Mouse (Mus musculus) lung, adult 2 months (tissue): ENCODE results near the gene Tsfm. TPM values are rescaled to one million over a fixed set of nuclear protein-coding genes. Genes with fewer than 3 reads are reported as not detected.

Source experiments
- DNase-seq: peaks from one replicate; pipeline ENCODE4 v3.0.0; 2022
- H3K4me1 ChIP-seq: fragments of 200-500 bp; 2 replicates; pipeline ENCODE4 v1.6.1; 2011; ENCODE audit warnings: low read length; ENCODE audit not compliant: control insufficient read depth, insufficient read depth
- H3K4me3 ChIP-seq: fragments of 200-500 bp; replicated peaks from 2 replicates; pipeline ENCODE3; 2011; ENCODE audit warnings: low read depth, mild to moderate bottlenecking, control low read depth, low read length; ENCODE audit errors: extremely low read depth
- CTCF ChIP-seq: fragments of 200-500 bp; IDR thresholded peaks from 2 replicates; pipeline ENCODE4 v1.5.1; 2011; ENCODE audit warnings: mild to moderate bottlenecking, low read length, control low read depth; ENCODE audit not compliant: insufficient read depth
- POLR2A ChIP-seq: fragments of 200-500 bp; IDR thresholded peaks from 2 replicates; pipeline ENCODE4 v1.6.1; 2011; ENCODE audit warnings: low read depth, mild to moderate bottlenecking, control low read depth, low read length, borderline replicate concordance; ENCODE audit errors: extremely low read depth
- WGBS: fragments of 180-500 bp; shearing (Covaris S2); methylation state at CpG from one replicate; pipeline ENCODE4 v1.1.7; 2018; 5-methylcytosine and 5-hydroxymethylcytosine counted together
- polyA plus RNA-seq: library from polyadenylated mRNA; depleted of rRNA; stranded (reverse); fragments of >200 nt; gene quantifications from 2 replicates; pipeline ENCODE4 v1.2.3, GENCODE M21; 2012

Tsfm gene
- polyA plus RNA-seq, 1 experiment, result 22.4 TPM

DNA sequence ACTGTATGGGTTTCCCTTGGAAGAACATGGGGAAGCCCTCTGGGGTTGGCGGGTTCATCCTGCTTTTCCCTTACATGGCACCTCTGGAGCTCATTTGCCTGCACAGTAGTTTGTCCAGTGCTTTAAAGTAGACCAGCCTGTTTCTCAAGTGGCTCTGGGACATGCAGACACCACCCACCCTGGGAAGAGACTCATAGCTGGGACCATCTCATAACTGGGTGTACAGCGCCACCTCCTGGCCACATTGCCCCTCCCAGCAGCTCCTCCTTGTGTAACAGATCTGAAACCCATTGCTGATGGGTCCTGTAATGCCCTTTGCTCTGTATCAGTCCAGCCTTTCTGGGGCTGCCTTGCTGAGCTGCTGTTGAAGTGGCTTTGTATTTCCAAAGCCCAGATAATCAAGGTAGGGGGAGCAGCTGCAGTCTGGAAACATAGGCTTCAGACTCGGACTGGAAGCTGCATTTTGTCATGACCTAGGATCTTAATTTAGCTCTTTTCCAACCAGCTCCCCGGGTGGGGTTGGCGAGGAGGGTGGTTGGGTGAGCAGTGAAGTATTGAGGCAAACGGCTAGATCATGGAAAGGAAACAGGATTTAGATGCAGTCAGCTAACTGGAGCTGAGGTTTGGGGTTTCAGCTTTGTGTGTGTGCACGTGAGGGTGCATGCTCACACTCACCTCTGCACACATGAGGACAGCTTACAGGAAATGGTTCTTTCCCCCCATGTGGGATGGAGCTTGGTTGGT is 40.2 kb downstream of the Tsfm start:
- TF ChIP-seq POLR2A (no peak), CTCF (peak; percentile 96)
- 20% methylated on average over 7 of the region's 7 CpGs for WGBS
- Histone ChIP-seq H3K4me1 (peaks cover 43% of the 10 kb centered on the region), H3K4me3 (no peak overlapping the region)
- DNase-seq, result peak; percentile 88

- H3K4me1 ChIP-seq, result peaks cover 58% of the 10 kb centered on the region
- no peak for TF ChIP-seq CTCF
- no peak for TF ChIP-seq POLR2A
- 33% methylated on average over 5 of the region's 5 CpGs for WGBS
- no peak for DNase-seq
- H3K4me3 ChIP-seq, result no peak overlapping the region
These were observed 42.0 kb downstream of the Tsfm start for GRCm38 (mm10) chr10:126988513-126989165.

GRCm38 (mm10) chr10:126987183-126988118 is 43.2 kb downstream of the Tsfm start:
- Histone ChIP-seq H3K4me3 (peak overlapping the region; percentile 7), H3K4me1 (peaks cover 70% of the 10 kb centered on the region)
- no peak for DNase-seq
- WGBS, result 22% methylated on average over 8 of the region's 8 CpGs
- TF ChIP-seq CTCF, result no peak
- 0 out of 2 replicates have a peak, but pooled peaks have one; percentile 19 for TF ChIP-seq POLR2A

DNA sequence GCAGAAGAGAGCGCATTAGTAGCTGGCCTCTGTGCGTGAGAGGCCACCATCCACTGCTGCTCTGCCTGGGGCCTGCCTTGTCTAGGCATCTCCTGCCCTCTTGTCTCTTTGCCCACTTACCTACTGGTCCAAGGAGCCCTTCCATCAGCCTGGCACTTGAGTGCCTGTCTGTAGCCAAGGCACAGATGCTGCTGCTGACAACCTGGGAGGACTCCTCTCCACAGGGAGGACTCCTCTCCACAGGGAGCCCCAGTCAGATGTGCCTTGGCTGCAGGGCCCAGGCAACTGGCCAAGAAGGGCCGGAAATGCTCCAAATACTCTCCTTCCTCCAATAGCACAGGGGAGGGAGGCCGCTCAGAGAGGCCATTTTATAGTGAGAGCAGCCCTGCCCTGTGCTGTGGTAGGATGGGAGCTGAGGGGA is 44.1 kb downstream of the Tsfm start:
- TF ChIP-seq POLR2A (no peak), CTCF (no peak)
- peak; percentile 84 for DNase-seq
- peaks cover 77% of the 10 kb centered on the region for H3K4me1 ChIP-seq
- H3K4me3 ChIP-seq, result no peak overlapping the region
- WGBS, result 18% methylated on average over 4 of the region's 4 CpGs

DNA sequence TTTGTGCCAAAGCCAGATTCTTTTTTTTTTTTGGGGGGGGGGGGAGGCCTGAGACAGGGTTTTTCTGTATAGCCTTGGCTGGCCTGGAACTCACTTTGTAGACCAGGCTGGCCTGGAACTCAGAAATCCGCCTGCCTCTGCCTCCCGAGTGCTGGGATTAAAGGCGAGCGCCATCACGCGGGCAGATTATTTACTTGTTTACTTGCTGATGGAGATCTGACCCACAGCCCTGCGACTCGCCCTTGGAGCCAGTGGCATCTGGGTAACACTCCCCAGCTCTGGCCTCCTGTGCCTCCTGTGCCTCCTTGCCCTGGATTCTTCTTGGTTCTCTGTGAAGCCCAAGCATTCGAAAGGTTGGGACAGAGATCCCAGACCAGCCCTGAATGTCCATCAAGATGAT is 45.1 kb downstream of the Tsfm start:
- Histone ChIP-seq H3K4me1 (peaks cover 73% of the 10 kb centered on the region), H3K4me3 (no peak overlapping the region)
- 56% methylated on average over 9 of the region's 9 CpGs for WGBS
- TF ChIP-seq POLR2A (no peak), CTCF (no peak)
- DNase-seq, result no peak

GRCm38 (mm10) chr10:126985127-126985526 is 45.5 kb downstream of the Tsfm start:
- H3K4me1 ChIP-seq, result peaks cover 70% of the 10 kb centered on the region
- H3K4me3 ChIP-seq, result no peak overlapping the region
- TF ChIP-seq CTCF (no peak), POLR2A (no peak)
- no peak for DNase-seq
- WGBS, result 39% methylated on average over 4 of the region's 4 CpGs

DNA sequence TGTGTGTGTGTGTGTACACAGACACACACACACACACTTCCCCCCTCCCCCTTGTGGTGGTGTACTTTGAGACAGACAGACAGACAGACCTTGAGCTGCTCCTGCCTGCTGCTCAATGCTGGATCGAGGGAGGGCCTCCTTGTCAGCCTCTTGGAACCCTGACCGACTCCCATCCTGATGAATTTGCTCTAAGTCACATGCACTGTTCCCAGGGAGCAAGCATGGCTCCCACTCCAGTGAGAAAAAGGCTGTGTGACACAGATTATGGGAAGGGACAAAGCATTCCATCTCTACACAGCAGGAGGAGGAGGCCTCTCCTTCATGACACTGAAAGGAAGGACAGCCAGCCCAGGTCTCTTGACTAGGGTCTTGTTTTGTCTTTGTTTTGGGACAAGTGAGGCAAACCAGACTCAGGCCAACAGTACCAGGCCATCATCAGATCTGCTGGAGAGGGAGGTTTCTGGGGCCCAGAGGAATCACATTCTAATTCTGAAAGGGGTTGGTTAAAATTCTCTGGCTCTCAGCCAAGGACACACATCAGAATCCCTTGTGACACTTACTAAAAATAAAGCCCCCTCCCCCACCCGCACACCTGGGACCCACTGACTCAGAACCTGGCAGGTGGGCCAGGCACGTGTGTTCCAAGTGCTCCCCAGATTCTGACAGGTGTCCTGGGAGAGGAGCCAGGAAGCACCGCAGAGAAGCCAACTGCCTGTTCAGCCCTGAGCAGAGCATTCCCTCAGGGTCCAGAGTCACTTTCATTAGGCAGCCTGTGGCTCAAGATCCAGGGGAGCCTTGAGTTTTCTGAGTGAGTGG is 46.2 kb downstream of the Tsfm start:
- WGBS, result 9% methylated on average over 5 of the region's 5 CpGs
- Histone ChIP-seq H3K4me1 (peaks cover 67% of the 10 kb centered on the region), H3K4me3 (no peak overlapping the region)
- DNase-seq, result no peak
- TF ChIP-seq POLR2A, result no peak
- no peak for TF ChIP-seq CTCF

DNA sequence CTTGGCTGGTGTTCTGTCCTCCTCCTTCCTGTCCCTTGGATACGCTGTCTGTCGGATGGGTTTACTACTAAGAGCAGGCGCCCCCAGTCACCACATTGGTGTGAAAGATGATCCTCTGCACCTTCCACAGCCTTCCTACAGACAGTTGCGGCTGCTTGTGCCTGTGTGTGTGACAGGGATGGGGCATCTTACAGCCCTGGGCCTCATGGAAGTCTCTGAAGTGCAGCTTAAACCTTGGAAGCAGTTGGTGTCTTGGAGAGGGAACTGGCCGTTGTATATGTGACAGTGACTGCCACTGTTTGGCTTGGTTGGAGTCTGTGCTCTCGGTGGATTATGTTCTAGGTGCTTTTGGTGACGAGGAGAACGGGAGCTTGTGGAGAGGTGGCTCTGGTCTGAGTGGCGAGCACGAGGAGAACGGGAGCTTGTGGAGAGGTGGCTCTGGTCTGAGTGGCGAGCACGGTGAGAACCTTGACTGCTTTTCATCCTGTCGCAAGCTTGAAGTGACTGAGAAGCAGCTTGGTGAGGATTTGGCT is 47.4 kb downstream of the Tsfm start:
- TF ChIP-seq CTCF (no peak), POLR2A (no peak)
- H3K4me1 ChIP-seq, result peaks cover 61% of the 10 kb centered on the region
- H3K4me3 ChIP-seq, result peak overlapping the region; percentile 37
- DNase-seq, result no peak
- WGBS, result 12% methylated on average over 14 of the region's 14 CpGs
